Mouse (Mus musculus): ENCODE data around the gene Hyal3. TPM values are rescaled to one million over a fixed set of nuclear protein-coding genes. Genes with fewer than 3 reads are reported as not detected.

Hyal3 gene
- polyA plus RNA-seq, 1 experiment from 2014 or later = 0.33 TPM

GRCm38 (mm10) chr9:107631861-107632260 is 51.2 kb downstream of the Hyal3 start:
- Histone ChIP-seq H3K27me3 (ENCODE audit: control insufficient read depth, insufficient read depth, low read length) (no peaks in the 10 kb centered on the region), H3K36me3 (ENCODE audit: control insufficient read depth, insufficient read depth, low read length) (no peaks in the 10 kb centered on the region; the same call in 1 of the 2 replicates), H3K4me2 (peak overlapping the region; percentile 100), H3K9me3 (replicated peaks; ENCODE audit: control insufficient read depth, low read length) (no peaks in the 10 kb centered on the region), H3K4me3 (ENCODE audit: low read depth, low read length) (peak overlapping the region; percentile 97; the same call in 1 of the 2 replicates), H3K27ac (ENCODE audit: low read depth, low read length) (peak overlapping the region; percentile 29; the same call in 1 of the 2 replicates), H3K9ac (ENCODE audit: low read depth, low read length) (peak overlapping the region; percentile 58), H3K4me1 (ENCODE audit: control insufficient read depth, insufficient read depth, low read length) (peaks cover 72% of the 10 kb centered on the region)
- 85% methylated on average over 8 of the region's 8 CpGs for WGBS (ENCODE audit: insufficient replicate concordance)
- ATAC-seq (replicated peaks; ENCODE audit: insufficient number of reproducible peaks, low FRiP score, low TSS enrichment) = no peak

- Histone ChIP-seq H3K36me3 (ENCODE audit: control insufficient read depth, insufficient read depth, low read length) (no peaks in the 10 kb centered on the region; the same call in 1 of the 2 replicates), H3K4me2 (peak overlapping the region; percentile 100), H3K27ac (ENCODE audit: low read depth, low read length) (peak overlapping the region; percentile 90), H3K4me1 (ENCODE audit: control insufficient read depth, insufficient read depth, low read length) (peaks cover 72% of the 10 kb centered on the region), H3K4me3 (ENCODE audit: low read depth, low read length) (peak overlapping the region; percentile 97), H3K9ac (ENCODE audit: low read depth, low read length) (peak overlapping the region; percentile 94), H3K27me3 (ENCODE audit: control insufficient read depth, insufficient read depth, low read length) (no peaks in the 10 kb centered on the region), H3K9me3 (replicated peaks; ENCODE audit: control insufficient read depth, low read length) (no peaks in the 10 kb centered on the region)
- 74% methylated on average over 6 of the region's 6 CpGs for WGBS (ENCODE audit: insufficient replicate concordance)
- ATAC-seq (replicated peaks; ENCODE audit: insufficient number of reproducible peaks, low FRiP score, low TSS enrichment) = no peak
These were observed 51.9 kb downstream of the Hyal3 start for GRCm38 (mm10) chr9:107632478-107632877.

- no peaks in the 10 kb centered on the region for H3K27me3 ChIP-seq (ENCODE audit: control insufficient read depth, insufficient read depth, low read length)
- peak overlapping the region; percentile 94 for H3K9ac ChIP-seq (ENCODE audit: low read depth, low read length)
- H3K4me2 ChIP-seq = peak overlapping the region; percentile 100
- 2% methylated on average over 33 of the region's 33 CpGs for WGBS (ENCODE audit: insufficient replicate concordance)
- peak overlapping the region; percentile 97 for H3K4me3 ChIP-seq (ENCODE audit: low read depth, low read length)
- no peaks in the 10 kb centered on the region for H3K9me3 ChIP-seq (replicated peaks; ENCODE audit: control insufficient read depth, low read length)
- peak overlapping the region; percentile 90 for H3K27ac ChIP-seq (ENCODE audit: low read depth, low read length)
- peak; percentile 32 for ATAC-seq (replicated peaks; ENCODE audit: insufficient number of reproducible peaks, low FRiP score, low TSS enrichment)
- H3K36me3 ChIP-seq (ENCODE audit: control insufficient read depth, insufficient read depth, low read length) = no peaks in the 10 kb centered on the region; the same call in 1 of the 2 replicates
- peaks cover 66% of the 10 kb centered on the region for H3K4me1 ChIP-seq (ENCODE audit: control insufficient read depth, insufficient read depth, low read length)
These were observed 52.6 kb downstream of the Hyal3 start for GRCm38 (mm10) chr9:107633091-107633660.

GRCm38 (mm10) chr9:107633661-107634405 is 53.2 kb downstream of the Hyal3 start:
- H3K27me3 ChIP-seq (ENCODE audit: control insufficient read depth, insufficient read depth, low read length) = no peaks in the 10 kb centered on the region
- H3K9me3 ChIP-seq (replicated peaks; ENCODE audit: control insufficient read depth, low read length) = no peaks in the 10 kb centered on the region
- H3K27ac ChIP-seq (ENCODE audit: low read depth, low read length) = peak overlapping the region; percentile 90
- H3K36me3 ChIP-seq (ENCODE audit: control insufficient read depth, insufficient read depth, low read length) = no peaks in the 10 kb centered on the region; the same call in 1 of the 2 replicates
- H3K4me3 ChIP-seq (ENCODE audit: low read depth, low read length) = peak overlapping the region; percentile 97
- peaks cover 60% of the 10 kb centered on the region for H3K4me1 ChIP-seq (ENCODE audit: control insufficient read depth, insufficient read depth, low read length)
- peak overlapping the region; percentile 94 for H3K9ac ChIP-seq (ENCODE audit: low read depth, low read length)
- 2% methylated on average over 15 of the region's 15 CpGs for WGBS (ENCODE audit: insufficient replicate concordance)
- no peak for ATAC-seq (replicated peaks; ENCODE audit: insufficient number of reproducible peaks, low FRiP score, low TSS enrichment)
- peak overlapping the region; percentile 100 for H3K4me2 ChIP-seq

GRCm38 (mm10) chr9:107634406-107635278 is 54.0 kb downstream of the Hyal3 start:
- H3K4me2 ChIP-seq = peak overlapping the region; percentile 100
- no peaks in the 10 kb centered on the region for H3K9me3 ChIP-seq (replicated peaks; ENCODE audit: control insufficient read depth, low read length)
- H3K27me3 ChIP-seq (ENCODE audit: control insufficient read depth, insufficient read depth, low read length) = no peaks in the 10 kb centered on the region
- 2% methylated on average over 35 of the region's 35 CpGs for WGBS (ENCODE audit: insufficient replicate concordance)
- H3K4me1 ChIP-seq (ENCODE audit: control insufficient read depth, insufficient read depth, low read length) = peaks cover 53% of the 10 kb centered on the region
- H3K9ac ChIP-seq (ENCODE audit: low read depth, low read length) = peak overlapping the region; percentile 94
- no peaks in the 10 kb centered on the region; the same call in 1 of the 2 replicates for H3K36me3 ChIP-seq (ENCODE audit: control insufficient read depth, insufficient read depth, low read length)
- peak overlapping the region; percentile 97 for H3K4me3 ChIP-seq (ENCODE audit: low read depth, low read length)
- H3K27ac ChIP-seq (ENCODE audit: low read depth, low read length) = peak overlapping the region; percentile 90
- ATAC-seq (replicated peaks; ENCODE audit: insufficient number of reproducible peaks, low FRiP score, low TSS enrichment) = 0 out of 2 replicates have a peak, but pooled peaks have one; percentile 0

GRCm38 (mm10) chr9:107635279-107636028 is 54.8 kb downstream of the Hyal3 start, which contains the start of gene Gnai2:
TSS of gene Gnai2 (minus strand) at chr9:107635367.
- Histone ChIP-seq H3K9ac (ENCODE audit: low read depth, low read length) (peak within 1 kb of the TSS; percentile 94), H3K27me3 (ENCODE audit: control insufficient read depth, insufficient read depth, low read length) (no peaks in the 10 kb centered on the region), H3K4me1 (ENCODE audit: control insufficient read depth, insufficient read depth, low read length) (peaks cover 44% of the 10 kb centered on the region), H3K4me2 (peak within 1 kb of the TSS; percentile 100), H3K36me3 (ENCODE audit: control insufficient read depth, insufficient read depth, low read length) (no peaks in the 10 kb centered on the region; the same call in 1 of the 2 replicates), H3K4me3 (ENCODE audit: low read depth, low read length) (peak within 1 kb of the TSS; percentile 97), H3K27ac (ENCODE audit: low read depth, low read length) (peak within 1 kb of the TSS; percentile 90), H3K9me3 (replicated peaks; ENCODE audit: control insufficient read depth, low read length) (no peaks in the 10 kb centered on the region)
- peak; percentile 93 for ATAC-seq (replicated peaks; ENCODE audit: insufficient number of reproducible peaks, low FRiP score, low TSS enrichment)
- 3% methylated on average over 38 of the region's 38 CpGs for WGBS (ENCODE audit: insufficient replicate concordance)

Data from heart, embryonic 11.5 days (tissue).